Mouse (Mus musculus): ENCODE results near the gene Plk5. TPM values are rescaled to one million over a fixed set of nuclear protein-coding genes. Genes with fewer than 3 reads are reported as not detected.

Plk5 gene
- total RNA-seq (2021) = 10 to 100 TPM; 30.3 to 30.5 TPM
- long read RNA-seq, transcript Plk5-202 (15 exons, 2,100 nt) = major isoform, 25 of 46 reads
- long read RNA-seq, partial matches to known transcripts = 5 of 46 reads
- long read RNA-seq, other reads (novel, unspliced or antisense) = 15 of 46 reads

- DNase-seq (ENCODE audit: low spot score in 2 of 2) = peak in 1 of 2 experiments; percentile 42
These were observed at the start of gene Plk5 for GRCm38 (mm10) chr10:80356001-80356682. Gene Plk5 (plus strand): TSS chr10:80356459.

- no peak for DNase-seq (ENCODE audit: low spot score in 2 of 2)
These were observed 44.7 kb upstream of the Plk5 start for GRCm38 (mm10) chr10:80311560-80311959.

GRCm38 (mm10) chr10:80312586-80313504 is 43.4 kb upstream of the Plk5 start:
- no peak for DNase-seq (ENCODE audit: low spot score in 2 of 2)

GRCm38 (mm10) chr10:80313627-80314201 is 42.5 kb upstream of the Plk5 start:
- no peak for DNase-seq (ENCODE audit: low spot score in 2 of 2)

GRCm38 (mm10) chr10:80314494-80315001 is 41.7 kb upstream of the Plk5 start:
- no peak for DNase-seq (ENCODE audit: low spot score in 2 of 2)

- no peak for DNase-seq (ENCODE audit: low spot score in 2 of 2)
These were observed 40.9 kb upstream of the Plk5 start for GRCm38 (mm10) chr10:80315315-80315714.

- no peak for DNase-seq (ENCODE audit: low spot score in 2 of 2)
These were observed 39.9 kb upstream of the Plk5 start for GRCm38 (mm10) chr10:80316359-80316781.

GRCm38 (mm10) chr10:80317011-80317410 is 39.2 kb upstream of the Plk5 start:
- no peak for DNase-seq (ENCODE audit: low spot score in 2 of 2)

GRCm38 (mm10) chr10:80320340-80320760 is 35.9 kb upstream of the Plk5 start, which contains the start of gene 2310011J03Rik:
Gene 2310011J03Rik (minus strand): TSS chr10:80320537.
- peak; percentile 91 to 95 for DNase-seq (ENCODE audit: low spot score in 2 of 2)

GRCm38 (mm10) chr10:80321014-80321669 is 35.1 kb upstream of the Plk5 start:
- DNase-seq (ENCODE audit: low spot score in 2 of 2) = no peak

GRCm38 (mm10) chr10:80321670-80322581 is 34.3 kb upstream of the Plk5 start:
- no peak for DNase-seq (ENCODE audit: low spot score in 2 of 2)

GRCm38 (mm10) chr10:80322811-80323211 is 33.4 kb upstream of the Plk5 start:
- DNase-seq (ENCODE audit: low spot score in 2 of 2) = no peak

- DNase-seq (ENCODE audit: low spot score in 2 of 2) = no peak
These were observed 32.8 kb upstream of the Plk5 start for GRCm38 (mm10) chr10:80323261-80324119.

GRCm38 (mm10) chr10:80324120-80325037 is 31.9 kb upstream of the Plk5 start:
- no peak for DNase-seq (ENCODE audit: low spot score in 2 of 2)

- DNase-seq (ENCODE audit: low spot score in 2 of 2) = no peak
These were observed 31.2 kb upstream of the Plk5 start for GRCm38 (mm10) chr10:80325045-80325444.

- peak; percentile 92 to 95 for DNase-seq (ENCODE audit: low spot score in 2 of 2)
These were observed 26.8 kb upstream of the Plk5 start, which contains the start of the genes Pcsk4 and Reep6 for GRCm38 (mm10) chr10:80329273-80330081. Gene Pcsk4 (minus strand): TSS chr10:80329498. Gene Reep6 (plus strand): TSS chr10:80329953.

- no peak for DNase-seq (ENCODE audit: low spot score in 2 of 2)
These were observed 26.2 kb upstream of the Plk5 start for GRCm38 (mm10) chr10:80330084-80330483.

All from layer of hippocampus, adult 18-20 months (tissue).